Mouse (Mus musculus) limb, embryonic 11.5 days (tissue): ENCODE data around the gene Slc6a20b. TPM values are rescaled to one million over a fixed set of nuclear protein-coding genes. Genes with fewer than 3 reads are reported as not detected.

Source experiments
- polyA plus RNA-seq: library from polyadenylated mRNA; unstranded; fragments of >200 nt; fragmentation: Nextera tagmentation; extraction: Ambion mirVana; gene quantifications from 2 replicates; pipeline ENCODE4 v1.2.1, GENCODE M21; 2014

Slc6a20b gene
- polyA plus RNA-seq, 1 experiment from 2014 or later: 0.11 TPM

Other genes starting within 250 kb of the Slc6a20b start
- 51.1 and 54.0 TPM in 2 replicates for gene Limd1, start 153.9 kb downstream of the Slc6a20b start, polyA plus RNA-seq
- gene Sacm1l, start 102.8 kb downstream of the Slc6a20b start, polyA plus RNA-seq: 48.9 and 51.1 TPM in 2 replicates
- 0.03 and 0.10 TPM in 2 replicates for gene Ccr9, start 45.9 kb upstream of the Slc6a20b start, polyA plus RNA-seq
- gene Slc6a20a, start 46.3 kb upstream of the Slc6a20b start, polyA plus RNA-seq: not detected in 2 replicates
- gene Lztfl1, start 85.1 kb upstream of the Slc6a20b start, polyA plus RNA-seq: 43.4 and 47.0 TPM in 2 replicates
- gene Cxcr6, start 173.9 kb upstream of the Slc6a20b start, polyA plus RNA-seq: 0.23 and 0.33 TPM in 2 replicates
- gene Fyco1, start 219.3 kb upstream of the Slc6a20b start, polyA plus RNA-seq: 7.3 and 12.1 TPM in 2 replicates
- 0.04 TPM in 1 of 2 replicates, not detected in the other for gene Xcr1, start 229.5 kb upstream of the Slc6a20b start, polyA plus RNA-seq